Mouse (Mus musculus) liver, embryonic 14.5 days (tissue): ENCODE data around the gene Glb1l.

ENCODE experiments used
- CTCF ChIP-seq: IDR thresholded peaks from 2 replicates; pipeline ENCODE4 v1.5.1; 2016; ENCODE audit warnings: antibody characterized with exemption, low read depth, control low read depth
- EP300 ChIP-seq: IDR thresholded peaks from 2 replicates; pipeline ENCODE4 v1.6.1; 2016; ENCODE audit warnings: antibody characterized with exemption, low read depth

GRCm38 (mm10) chr1:75243411-75243810 lies 32.8 kb upstream of the Glb1l start:
- no peak for TF ChIP-seq CTCF
- no peak for TF ChIP-seq EP300
